Mouse (Mus musculus) testis, adult 2 months (tissue): ENCODE data around the gene Fam3c.

Experiments
- CTCF ChIP-seq: fragments of 200-500 bp; IDR thresholded peaks from 2 replicates; pipeline ENCODE4 v1.5.1; 2012; ENCODE audit warnings: low read depth, mild to moderate bottlenecking, inconsistent platforms, low read length, moderate library complexity; ENCODE audit not compliant: control insufficient read depth, insufficient read depth, insufficient replicate concordance
- POLR2A ChIP-seq: fragments of 200-500 bp; IDR thresholded peaks from 2 replicates; pipeline ENCODE4 v1.6.1; 2012; ENCODE audit warnings: low read depth, mild to moderate bottlenecking, inconsistent platforms, low read length, moderate library complexity; ENCODE audit not compliant: control insufficient read depth

- TF ChIP-seq CTCF (no peak), POLR2A (no peak)
These were observed 67.9 kb downstream of the Fam3c start, which contains the start of gene Wnt16 for GRCm38 (mm10) chr6:22288004-22288736.
